Comparison of ENCODE assay signal across 8 mouse cellular contexts in genomic region chr9:37420676-37421075, GRCm38 (mm10). TPM values are rescaled to one million over a fixed set of nuclear protein-coding genes. Genes with fewer than 3 reads are reported as not detected.
A peak's percentile ranks its signal among the peaks of the same experiment; 100 is the strongest.
DNase-seq lines count a peak whose midpoint lies in the region; ATAC-seq lines count a peak whose summit lies in the region.

No protein-coding gene starts in this region.

- peak; percentile 39 for DNase-seq in adipocyte (ENCODE audit: low spot score)
- peak; percentile 68 to 69 for DNase-seq in cerebellum, postnatal 36 days
- DNase-seq in gastrocnemius, postnatal 14 days, result peak; percentile 79
- DNase-seq in induced T-regulatory cell, adult 2 months (ENCODE audit: low read depth), result peak; percentile 78
- peak; percentile 71 to 75 for DNase-seq in left cerebral cortex, postnatal 14 days (ENCODE audit: low spot score in 2 of 2)
- peak; percentile 47 to 58 for DNase-seq in right cerebral cortex, postnatal 36 days (ENCODE audit: low spot score in 2 of 2)
- DNase-seq in yolk sac, embryonic 10.5 days (ENCODE audit: low spot score), result peak; percentile 92

- ATAC-seq in megakaryocyte-erythroid progenitor cell, adult 5-6 weeks (replicated peaks; ENCODE audit: low FRiP score, low TSS enrichment, poor library complexity, severe bottlenecking), result peak; percentile 94

- intact Hi-C loops in gastrocnemius, postnatal 14 days (cut with DNase I; ENCODE audit: low total_unique reads), result no loop called here
- intact Hi-C loops in left cerebral cortex, postnatal 14 days (cut with DNase I), result no loop called here

RNA-seq across cellular contexts. Expression of gene Robo3, which starts 12.4 kb away (rescaled TPM):
- not detected for total RNA-seq in gastrocnemius, postnatal 14 days (2021)
- total RNA-seq in left cerebral cortex, postnatal 14 days (2021), result 10 to 100 TPM; 45.1 to 58.9 TPM
- total RNA-seq in megakaryocyte-erythroid progenitor cell, adult 5-6 weeks (2014; fragmentation: Nextera tagmentation), result 3.6 and 4.1 TPM in 2 replicates
- total RNA-seq in megakaryocyte-erythroid progenitor cell, adult 5-6 weeks (2017), result 1.1 and 1.3 TPM in 2 replicates

RNA-seq across cellular contexts. Expression of gene Robo4, which starts 19.0 kb away (rescaled TPM):
- 10 to 100 TPM; 16.7 to 23.6 TPM for total RNA-seq in gastrocnemius, postnatal 14 days (2021)
- 10 to 100 TPM in 1 of 2 experiments, 1 to 10 TPM in 1; 7.1 to 10.0 TPM for total RNA-seq in left cerebral cortex, postnatal 14 days (2021)
- total RNA-seq in megakaryocyte-erythroid progenitor cell, adult 5-6 weeks (2014; fragmentation: Nextera tagmentation), result 0.33 TPM in 1 of 2 replicates, not detected in the other
- total RNA-seq in megakaryocyte-erythroid progenitor cell, adult 5-6 weeks (2017), result 0.61 TPM in 1 of 2 replicates, not detected in the other

RNA-seq across cellular contexts. Expression of gene Hepacam, which starts 53.5 kb away (rescaled TPM):
- total RNA-seq in gastrocnemius, postnatal 14 days (2021), result 1 to 10 TPM in 1 of 2 experiments, under 1 TPM in 1; 0.11 to 1.3 TPM
- 10 to 100 TPM; 58.0 to 61.6 TPM for total RNA-seq in left cerebral cortex, postnatal 14 days (2021)
- 0.70 TPM in 1 of 2 replicates, not detected in the other for total RNA-seq in megakaryocyte-erythroid progenitor cell, adult 5-6 weeks (2014; fragmentation: Nextera tagmentation)
- total RNA-seq in megakaryocyte-erythroid progenitor cell, adult 5-6 weeks (2017), result not detected in 2 replicates

Comparison
In these comparisons a context has a peak if more than half of its experiments do, and no peak if none do; other contexts are left out.
1. Peak in every context shown above with its lines: DNase-seq and ATAC-seq.
2. DNase-seq: peak in every context shown above with its lines; median percentile 92 in yolk sac, embryonic 10.5 days; 79 in gastrocnemius, postnatal 14 days; 78 in induced T-regulatory cell, adult 2 months; 73 in left cerebral cortex, postnatal 14 days; 68 in cerebellum, postnatal 36 days; 52 in right cerebral cortex, postnatal 36 days; 39 in adipocyte.
3. RNA of gene Robo3, which starts 12.4 kb away (total RNA-seq): 45.1 to 58.9 TPM in left cerebral cortex, postnatal 14 days; 1.1 to 4.1 TPM in megakaryocyte-erythroid progenitor cell, adult 5-6 weeks and not detected in gastrocnemius, postnatal 14 days; every median in the first group is over 4 times any median in the second.
4. RNA of gene Robo4, which starts 19.0 kb away (total RNA-seq): 16.7 to 23.6 TPM in gastrocnemius, postnatal 14 days and 7.1 to 10.0 TPM in left cerebral cortex, postnatal 14 days; 0.33 to 0.61 TPM in megakaryocyte-erythroid progenitor cell, adult 5-6 weeks; every median in the first group is over 4 times any median in the second.
5. RNA of gene Hepacam, which starts 53.5 kb away (total RNA-seq): 58.0 to 61.6 TPM in left cerebral cortex, postnatal 14 days; 0.11 to 1.3 TPM in gastrocnemius, postnatal 14 days and 0.70 TPM in megakaryocyte-erythroid progenitor cell, adult 5-6 weeks; every median in the first group is over 10 times any median in the second.